Mouse (Mus musculus) cerebellum, adult 2 months (tissue): Measurements from ENCODE around the gene Kctd14.

Experiments
- CTCF ChIP-seq: fragments of 200-500 bp; IDR thresholded peaks from 2 replicates; pipeline ENCODE4 v1.5.1; 2011; ENCODE audit warnings: low read depth, mild to moderate bottlenecking, control low read depth, low read length, moderate library complexity, borderline replicate concordance; ENCODE audit not compliant: insufficient read depth
- POLR2A ChIP-seq: fragments of 200-500 bp; IDR thresholded peaks from 2 replicates; pipeline ENCODE4 v1.6.1; 2011; ENCODE audit warnings: low read length, control low read depth, borderline replicate concordance; ENCODE audit not compliant: insufficient read depth

- no peak for TF ChIP-seq CTCF
- TF ChIP-seq POLR2A: no peak
These were observed 21.4 kb upstream of the Kctd14 start for GRCm38 (mm10) chr7:97429705-97430104.
